Mouse (Mus musculus) kidney, adult 2 months (tissue): ENCODE data around the gene H2-Ab1. TPM values are rescaled to one million over a fixed set of nuclear protein-coding genes. Genes with fewer than 3 reads are reported as not detected.
A peak's percentile ranks its signal among the peaks of the same experiment; 100 is the strongest.
"Not testable (repeated sequence)": the region's sequence is repeated elsewhere in the genome, so short reads cannot be mapped to it uniquely, and the experiment has no call there.

Experiments
- DNase-seq: peaks from one replicate; pipeline ENCODE4 v3.0.0; 2021
- H3K27ac ChIP-seq: fragments of 200-500 bp; 2 replicates; pipeline ENCODE4 v1.5.1; 2012; ENCODE audit warnings: low read depth, low read length, control low read depth, inconsistent platforms; ENCODE audit not compliant: insufficient read depth
- H3K27me3 ChIP-seq: fragments of 200-500 bp; replicated peaks from 2 replicates; pipeline ENCODE4 v1.6.1; 2012; ENCODE audit warnings: mild to moderate bottlenecking, moderate library complexity, low read length, inconsistent platforms; ENCODE audit not compliant: control insufficient read depth, insufficient read depth
- H3K36me3 ChIP-seq: fragments of 200-500 bp; 2 replicates; pipeline ENCODE4 v1.6.1; 2012; ENCODE audit warnings: mild to moderate bottlenecking, moderate library complexity, low read length, inconsistent platforms; ENCODE audit not compliant: control insufficient read depth, insufficient read depth
- H3K4me1 ChIP-seq: fragments of 200-500 bp; 2 replicates; pipeline ENCODE4 v1.6.1; 2011; ENCODE audit warnings: low read length; ENCODE audit not compliant: control insufficient read depth, insufficient read depth
- H3K4me3 ChIP-seq: fragments of 200-500 bp; 2 replicates; pipeline ENCODE4 v1.5.1; 2011; ENCODE audit warnings: mild to moderate bottlenecking, low read depth, low read length, control low read depth; ENCODE audit not compliant: insufficient read depth
- CTCF ChIP-seq: fragments of 200-500 bp; conservative IDR thresholded peaks from 2 replicates; pipeline ENCODE4 v1.5.1; 2011; ENCODE audit warnings: low read depth, mild to moderate bottlenecking, control low read depth, low read length, moderate library complexity, mixed read lengths; ENCODE audit not compliant: insufficient read depth, insufficient read length
- POLR2A ChIP-seq: fragments of 200-500 bp; IDR thresholded peaks from one replicate; pipeline ENCODE4 v1.6.1; 2011; ENCODE audit warnings: low read depth, low read length, control low read depth
- WGBS: fragments of 180-500 bp; shearing (Covaris S2); methylation state at CpG from one replicate; pipeline ENCODE4 v1.1.7; 2018; 5-methylcytosine and 5-hydroxymethylcytosine counted together
- polyA plus RNA-seq: library from polyadenylated mRNA; depleted of rRNA; stranded (reverse); fragments of >200 nt; gene quantifications from 2 replicates; pipeline ENCODE4 v1.2.3, GENCODE M21; 2012

The H2-Ab1 gene
- polyA plus RNA-seq, 1 experiment: 490 TPM

- DNase-seq: no peak
- no peak for TF ChIP-seq CTCF
- no peak for TF ChIP-seq POLR2A
- Histone ChIP-seq H3K36me3 (no peaks in the 10 kb centered on the region), H3K27ac (no peak overlapping the region), H3K4me3 (peak overlapping the region; percentile 9; the same call in 1 of the 2 replicates), H3K4me1 (no peaks in the 10 kb centered on the region), H3K27me3 (no peaks in the 10 kb centered on the region)
- WGBS: 84% methylated on average over 4 of the region's 4 CpGs
Observed at GRCm38 (mm10) chr17:34308161-34308560, 50.7 kb downstream of the H2-Ab1 start.

DNA sequence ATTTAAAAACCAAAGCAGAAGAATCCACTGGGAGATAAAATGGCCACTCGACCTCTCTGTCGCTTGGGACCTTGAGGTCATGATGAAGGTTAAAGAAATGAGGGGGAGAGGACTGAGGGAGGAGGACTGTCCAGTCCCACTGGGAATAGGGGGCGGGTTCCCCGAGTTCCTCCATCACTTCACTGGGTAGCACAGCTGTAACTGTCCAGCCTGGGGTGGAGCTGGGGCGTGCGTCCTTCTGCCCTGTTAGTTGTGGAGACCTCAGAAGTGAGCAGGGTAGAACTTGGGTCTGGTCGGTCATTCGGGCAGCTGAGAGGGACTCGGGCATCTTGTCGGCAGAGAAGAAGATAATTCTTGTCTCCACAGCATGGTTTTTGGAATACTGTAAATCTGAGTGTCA, 51.7 kb downstream of the H2-Ab1 start:
- Histone ChIP-seq H3K36me3 (no peaks in the 10 kb centered on the region), H3K27ac (peak overlapping the region; percentile 52; the same call in 1 of the 2 replicates), H3K4me1 (no peaks in the 10 kb centered on the region), H3K27me3 (no peaks in the 10 kb centered on the region), H3K4me3 (peak overlapping the region; percentile 73)
- 24% methylated on average over 10 of the region's 10 CpGs for WGBS
- TF ChIP-seq CTCF (no peak), POLR2A (no peak)
- DNase-seq: peak; percentile 18

DNA sequence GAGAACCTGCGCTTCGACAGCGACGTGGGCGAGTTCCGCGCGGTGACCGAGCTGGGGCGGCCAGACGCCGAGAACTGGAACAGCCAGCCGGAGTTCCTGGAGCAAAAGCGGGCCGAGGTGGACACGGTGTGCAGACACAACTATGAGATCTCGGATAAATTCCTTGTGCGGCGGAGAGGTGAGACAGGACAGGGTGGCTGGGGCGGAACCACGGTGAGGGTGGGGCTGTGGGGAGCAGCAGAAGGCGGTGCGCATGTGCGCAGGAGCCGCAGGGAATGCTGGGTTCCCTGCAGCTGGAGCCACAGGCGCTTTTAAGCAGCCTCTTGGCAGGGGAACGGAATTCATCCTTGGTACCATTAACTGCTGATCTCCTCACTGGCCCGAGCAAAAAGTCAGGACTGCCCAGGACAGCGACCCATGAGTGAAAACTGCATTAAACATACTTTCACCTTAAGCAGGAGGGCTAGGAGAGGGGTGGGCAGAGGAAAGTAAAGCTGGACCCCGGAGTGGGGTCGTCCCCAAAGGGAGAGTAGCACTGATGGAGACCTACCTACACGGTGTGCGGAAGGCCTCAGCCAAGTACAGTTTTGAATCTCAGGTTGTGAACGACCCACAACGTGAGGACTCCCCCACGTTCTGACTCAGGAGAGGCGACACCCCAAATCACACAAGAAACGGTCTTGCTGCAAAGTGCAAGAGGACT, 52.3 kb downstream of the H2-Ab1 start:
- no peaks in the 10 kb centered on the region for H3K4me1 ChIP-seq
- WGBS: 24% methylated on average over 38 of the region's 38 CpGs
- H3K36me3 ChIP-seq: no peaks in the 10 kb centered on the region
- peak overlapping the region; percentile 52; the same call in 1 of the 2 replicates for H3K27ac ChIP-seq
- DNase-seq: peak; percentile 83
- H3K27me3 ChIP-seq: no peaks in the 10 kb centered on the region
- H3K4me3 ChIP-seq: peak overlapping the region; percentile 73
- TF ChIP-seq POLR2A (peak; percentile 34), CTCF (no peak)

GRCm38 (mm10) chr17:34310526-34310925, 53.0 kb downstream of the H2-Ab1 start:
- not testable (repeated sequence) for H3K27ac ChIP-seq, H3K4me1 ChIP-seq, DNase-seq, H3K27me3 ChIP-seq, H3K4me3 ChIP-seq, H3K36me3 ChIP-seq
- WGBS: 69% methylated on average over 3 of the region's 3 CpGs

GRCm38 (mm10) chr17:34312185-34312584, 54.7 kb downstream of the H2-Ab1 start:
- Histone ChIP-seq H3K4me1 (no peaks in the 10 kb centered on the region), H3K4me3 (no peak overlapping the region), H3K27ac (no peak overlapping the region), H3K27me3 (no peaks in the 10 kb centered on the region), H3K36me3 (no peaks in the 10 kb centered on the region)
- TF ChIP-seq CTCF (no peak), POLR2A (no peak)
- 62% methylated on average over 1 of the region's 1 CpGs for WGBS
- DNase-seq: no peak

- no peaks in the 10 kb centered on the region for H3K36me3 ChIP-seq
- no peak overlapping the region for H3K27ac ChIP-seq
- WGBS: 35% methylated on average over 3 of the region's 3 CpGs
- DNase-seq: peak; percentile 70
- H3K27me3 ChIP-seq: no peaks in the 10 kb centered on the region
- H3K4me3 ChIP-seq: no peak overlapping the region
- TF ChIP-seq POLR2A (no peak), CTCF (peak; percentile 96)
- H3K4me1 ChIP-seq: no peaks in the 10 kb centered on the region
Observed at GRCm38 (mm10) chr17:34313393-34313792, 55.9 kb downstream of the H2-Ab1 start.

DNA sequence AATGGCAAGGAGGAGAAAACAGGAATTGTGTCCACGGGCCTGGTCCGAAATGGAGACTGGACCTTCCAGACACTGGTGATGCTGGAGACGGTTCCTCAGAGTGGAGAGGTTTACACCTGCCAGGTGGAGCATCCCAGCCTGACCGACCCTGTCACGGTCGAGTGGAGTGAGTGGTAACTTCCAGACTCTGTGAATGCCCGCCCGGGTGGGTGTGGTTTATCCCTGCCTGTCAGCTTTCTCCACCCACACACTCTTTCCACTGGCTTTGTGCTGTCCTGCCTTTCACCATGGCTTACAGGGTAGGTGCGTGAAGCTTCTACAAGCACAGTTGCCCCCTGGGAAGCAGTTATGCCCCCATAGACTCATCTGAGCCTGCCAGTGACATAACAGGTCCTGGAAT, 56.8 kb downstream of the H2-Ab1 start:
- Histone ChIP-seq H3K36me3 (no peaks in the 10 kb centered on the region), H3K4me3 (no peak overlapping the region), H3K27ac (no peak overlapping the region), H3K4me1 (no peaks in the 10 kb centered on the region), H3K27me3 (no peaks in the 10 kb centered on the region)
- 52% methylated on average over 9 of the region's 9 CpGs for WGBS
- no peak for DNase-seq
- TF ChIP-seq CTCF: no peak
- no peak for TF ChIP-seq POLR2A
